ENCODE assay signal across 10 mouse cellular contexts in the genomic region with DNA sequence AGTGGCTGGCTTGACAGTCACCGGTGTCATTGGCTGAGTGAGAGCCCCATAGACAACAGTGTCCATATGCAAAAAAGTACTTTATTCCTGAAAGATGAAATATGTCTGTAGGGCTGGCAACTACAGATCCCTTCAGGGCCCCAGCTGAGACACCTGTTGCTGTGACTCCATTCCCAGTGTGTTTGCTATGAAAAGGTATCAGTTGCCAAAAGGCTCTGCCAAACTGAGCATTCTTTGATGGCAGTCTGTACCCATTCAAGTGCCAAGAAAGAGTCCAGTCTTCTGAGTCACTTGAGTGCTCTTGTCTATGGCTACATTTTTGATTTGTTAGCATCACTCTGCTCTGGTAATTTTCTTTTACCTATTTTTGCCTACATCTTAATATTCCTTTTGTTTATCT.
"Had no signal": no experiment of that assay in that cellular context is flagged by ENCODE, and none has a peak within 500 bp of the region (broad histone marks: within the 10 kb centered on the region; RNA-seq: fewer than 3 reads in every experiment).

No protein-coding gene starts in this region.

- DNase-seq: kidney, adult 9 months; kidney, postnatal 10 days; kidney, postnatal 4 days; thymus, postnatal 4 days had no signal

- ATAC-seq: liver, embryonic 12.5 days had no signal

- H3K4me3 ChIP-seq: layer of hippocampus, adult 2 months; limb, embryonic 15.5 days; liver, embryonic 12.5 days; midbrain, embryonic 12.5 days; neural tube, embryonic 12.5 days had no signal

- H3K4me2 ChIP-seq: limb, embryonic 15.5 days; liver, embryonic 12.5 days; midbrain, embryonic 12.5 days; neural tube, embryonic 12.5 days had no signal

- H3K36me3 ChIP-seq: limb, embryonic 15.5 days; liver, embryonic 12.5 days; midbrain, embryonic 12.5 days; neural tube, embryonic 12.5 days had no signal

- H3K4me1 ChIP-seq: limb, embryonic 15.5 days; liver, embryonic 12.5 days; midbrain, embryonic 12.5 days; neural tube, embryonic 12.5 days had no signal

- H3K27ac ChIP-seq: layer of hippocampus, adult 2 months; limb, embryonic 15.5 days; liver, embryonic 12.5 days; midbrain, embryonic 12.5 days; neural tube, embryonic 12.5 days; stomach, postnatal 0 days had no signal

- H3K9ac ChIP-seq: limb, embryonic 15.5 days; liver, embryonic 12.5 days; midbrain, embryonic 12.5 days; neural tube, embryonic 12.5 days had no signal

- H3K9me3 ChIP-seq: limb, embryonic 15.5 days; liver, embryonic 12.5 days; midbrain, embryonic 12.5 days; neural tube, embryonic 12.5 days had no signal

- H3K27me3 ChIP-seq: limb, embryonic 15.5 days; liver, embryonic 12.5 days; midbrain, embryonic 12.5 days; neural tube, embryonic 12.5 days had no signal
